In genomic region chr11:65788154-65788553, GRCm38 (mm10) we compare ENCODE assay signal across 8 mouse cellular contexts. TPM values are rescaled to one million over a fixed set of nuclear protein-coding genes. Genes with fewer than 3 reads are reported as not detected.
DNase-seq lines count a peak whose midpoint lies in the region; ATAC-seq and TF ChIP-seq lines count a peak whose summit lies in the region.

Map2k4 (minus strand) TSS chr11:65788297.

- H3K36me3 ChIP-seq in ES-Bruce4 (ENCODE audit: control insufficient read depth, insufficient read depth, low read length, poor library complexity, severe bottlenecking): no peaks in the 10 kb centered on the region; the same call in 1 of the 2 replicates
- no peaks in the 10 kb centered on the region for H3K36me3 ChIP-seq in forebrain, embryonic 15.5 days

- H3K27ac ChIP-seq in ES-Bruce4 (ENCODE audit: insufficient read depth, low read length): no peak within 1 kb of the TSS
- H3K27ac ChIP-seq in forebrain, embryonic 15.5 days (replicated peaks): peak within 1 kb of the TSS; percentile 85

- no peak for TF ChIP-seq CTCF in ES-Bruce4 (IDR thresholded peaks at IDR 0.05; ENCODE audit: low read depth, low read length)
- no peak for TF ChIP-seq CTCF in lung, adult 2 months (IDR thresholded peaks at IDR 0.05; ENCODE audit: insufficient read depth, low read length)

- intact Hi-C loops in heart, postnatal 25 days (cut with DNase I): loop anchor here (2.0 to 5.0 kb wide), 2 partner anchors 19 to 76 kb away; partner anchors contain the start of gene Zkscan6

- peak; percentile 100 for ATAC-seq in forebrain, embryonic 15.5 days (replicated peaks)
- ATAC-seq in neutrophil, adult 5-6 weeks (ENCODE audit: extremely low read depth, insufficient number of reproducible peaks, low FRiP score, poor library complexity, severe bottlenecking): peak; percentile 99

- DNase-seq in cerebellum, adult 11 months: peak; percentile 91
- DNase-seq in heart, postnatal 25 days (ENCODE audit: low spot score): peak; percentile 85
- peak; percentile 85 to 94 for DNase-seq in layer of hippocampus, adult 18-20 months (ENCODE audit: low spot score in 2 of 2)
- peak; percentile 92 for DNase-seq in lung, adult 2 months
- DNase-seq in thymus, adult 18-20 months: peak; percentile 83 to 85

- H3K9ac ChIP-seq in ES-Bruce4 (ENCODE audit: low read depth, poor library complexity, severe bottlenecking): peak within 1 kb of the TSS; percentile 100
- peak within 1 kb of the TSS; percentile 94 for H3K9ac ChIP-seq in forebrain, embryonic 15.5 days (replicated peaks)

- no peaks in the 10 kb centered on the region for H3K4me1 ChIP-seq in ES-Bruce4 (ENCODE audit: control insufficient read depth, insufficient read depth, low read length)
- H3K4me1 ChIP-seq in forebrain, embryonic 15.5 days: peaks cover 21% of the 10 kb centered on the region
- H3K4me1 ChIP-seq in lung, adult 2 months (ENCODE audit: control insufficient read depth, insufficient read depth, low read length): peaks cover 7% of the 10 kb centered on the region

- peak within 1 kb of the TSS; percentile 67 for H3K4me2 ChIP-seq in forebrain, embryonic 15.5 days (replicated peaks)

- TF ChIP-seq EP300 in ES-Bruce4 (IDR thresholded peaks at IDR 0.05; ENCODE audit: insufficient read depth, low read depth, low read length): no peak

- peak within 1 kb of the TSS; percentile 98 for H3K4me3 ChIP-seq in ES-Bruce4 (ENCODE audit: low read depth, low read length)
- H3K4me3 ChIP-seq in forebrain, embryonic 15.5 days: peak within 1 kb of the TSS; percentile 89
- peak within 1 kb of the TSS; percentile 78 for H3K4me3 ChIP-seq in lung, adult 2 months (replicated peaks; ENCODE audit: extremely low read depth, low read depth, low read length)

- H3K27me3 ChIP-seq in ES-Bruce4 (ENCODE audit: control insufficient read depth, insufficient read depth, low read length, poor library complexity, severe bottlenecking): no peaks in the 10 kb centered on the region; the same call in 1 of the 2 replicates
- H3K27me3 ChIP-seq in forebrain, embryonic 15.5 days: no peaks in the 10 kb centered on the region

- WGBS in forebrain, embryonic 15.5 days: 0% methylated on average over 23 of the region's 36 CpGs
- 1% methylated on average over 34 of the region's 36 CpGs for WGBS in lung, adult 2 months

- H3K9me3 ChIP-seq in ES-Bruce4 (replicated peaks; ENCODE audit: control insufficient read depth, insufficient read depth, low read length, poor library complexity, severe bottlenecking): no peaks in the 10 kb centered on the region
- H3K9me3 ChIP-seq in forebrain, embryonic 15.5 days: no peaks in the 10 kb centered on the region

- TF ChIP-seq POLR2A in ES-Bruce4 (IDR thresholded peaks at IDR 0.05; ENCODE audit: insufficient read depth, low read length): peak; percentile 61
- TF ChIP-seq POLR2A in lung, adult 2 months (IDR thresholded peaks at IDR 0.05; ENCODE audit: borderline replicate concordance, extremely low read depth, low read depth, low read length): peak; percentile 82; the same call in 1 of the 2 replicates

RNA-seq across cellular contexts. Expression of gene Map2k4, which starts in this region (rescaled TPM):
- polyA plus RNA-seq in ES-Bruce4 (2011; ENCODE audit: insufficient read depth, insufficient read length, low read depth, missing spikeins): 66.7 and 70.0 TPM in 2 replicates
- 77.8 and 83.4 TPM in 2 replicates for polyA plus RNA-seq in forebrain, embryonic 15.5 days (2015; fragmentation: Nextera tagmentation; extraction: Ambion mirVana)
- total RNA-seq in heart, postnatal 25 days (2021): 10 to 100 TPM; 45.5 to 45.8 TPM
- total RNA-seq in layer of hippocampus, adult 18-20 months (2021): 100 to 1,000 TPM; 194 to 201 TPM
- polyA plus RNA-seq in lung, adult 2 months (2012; rRNA removed): 11.5 and 18.4 TPM in 2 replicates
- total RNA-seq in neutrophil, adult 5-6 weeks (2017): 53.2 and 58.4 TPM in 2 replicates
